Mouse (Mus musculus) cerebellum, adult 2 months (tissue): Measurements from ENCODE around the gene Spsb1.

Experiments
- CTCF ChIP-seq: fragments of 200-500 bp; IDR thresholded peaks from 2 replicates; pipeline ENCODE4 v1.5.1; 2011; ENCODE audit warnings: low read depth, mild to moderate bottlenecking, control low read depth, low read length, moderate library complexity, borderline replicate concordance; ENCODE audit not compliant: insufficient read depth
- POLR2A ChIP-seq: fragments of 200-500 bp; IDR thresholded peaks from 2 replicates; pipeline ENCODE4 v1.6.1; 2011; ENCODE audit warnings: low read length, control low read depth, borderline replicate concordance; ENCODE audit not compliant: insufficient read depth

DNA sequence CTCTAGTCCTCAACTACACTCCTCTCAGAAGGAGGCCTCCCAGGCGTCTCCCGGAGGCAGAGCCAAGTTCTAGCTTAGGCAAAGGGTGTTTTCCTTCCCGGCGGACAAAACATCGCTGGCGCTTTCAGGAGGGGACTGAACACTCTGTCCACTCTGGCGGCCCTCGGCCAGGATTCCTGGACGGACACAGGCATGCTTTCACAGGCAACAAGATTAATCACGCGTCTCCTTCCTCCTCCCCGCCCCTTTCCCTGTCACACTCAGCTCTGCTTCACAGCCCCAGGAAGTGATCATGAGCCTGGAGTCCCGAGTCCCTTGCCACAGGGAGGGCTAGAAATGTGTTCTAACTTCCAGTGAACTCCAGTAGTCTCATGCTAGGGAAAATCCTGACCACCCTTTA is 65.0 kb downstream of the Spsb1 start:
- TF ChIP-seq POLR2A (no peak), CTCF (no peak)
